Mouse (Mus musculus) bone marrow, adult 2 months (tissue): ENCODE data around the gene Samhd1. TPM values are rescaled to one million over a fixed set of nuclear protein-coding genes. Genes with fewer than 3 reads are reported as not detected.
A peak's percentile ranks its signal among the peaks of the same experiment; 100 is the strongest.

ENCODE experiments used
- H3K27ac ChIP-seq: fragments of 200-500 bp; 2 replicates; pipeline ENCODE4 v1.5.1; 2012; ENCODE audit warnings: low read depth, mild to moderate bottlenecking, control low read depth, inconsistent platforms, low read length; ENCODE audit not compliant: control insufficient read depth, poor library complexity, insufficient read depth
- H3K4me1 ChIP-seq: fragments of 200-500 bp; 2 replicates; pipeline ENCODE4 v1.6.1; 2011; ENCODE audit warnings: low read length; ENCODE audit not compliant: control insufficient read depth, insufficient read depth
- H3K4me3 ChIP-seq: fragments of 200-500 bp; replicated peaks from 2 replicates; pipeline ENCODE3; 2011; ENCODE audit warnings: mild to moderate bottlenecking, low read depth, low read length, control low read depth; ENCODE audit not compliant: control insufficient read depth
- CTCF ChIP-seq: fragments of 200-500 bp; IDR thresholded peaks from 2 replicates; pipeline ENCODE4 v1.5.1; 2011; ENCODE audit warnings: low read length, control low read depth; ENCODE audit not compliant: control insufficient read depth, insufficient read depth
- POLR2A ChIP-seq: fragments of 200-500 bp; IDR thresholded peaks from 2 replicates; pipeline ENCODE4 v1.6.1; 2011; ENCODE audit warnings: low read depth, mild to moderate bottlenecking, control low read depth, low read length, borderline replicate concordance; ENCODE audit not compliant: control insufficient read depth
- WGBS: fragments of 180-500 bp; shearing (Covaris S2); methylation state at CpG from one replicate; pipeline ENCODE4 v1.1.7; 2018; 5-methylcytosine and 5-hydroxymethylcytosine counted together
- polyA plus RNA-seq: library from polyadenylated mRNA; stranded (reverse); fragments of >200 nt; gene quantifications from 2 replicates; pipeline ENCODE4 v1.2.4, GENCODE M21; 2011; ENCODE audit warnings: low replicate concordance; ENCODE audit not compliant: missing spikeins, insufficient read depth, insufficient read length

Gene Samhd1
- polyA plus RNA-seq, 1 experiment = 113 TPM

- Histone ChIP-seq H3K4me3 (peak overlapping the region; percentile 73), H3K4me1 (peaks cover 5% of the 10 kb centered on the region)
- 60% methylated on average over 3 of the region's 3 CpGs for WGBS
Observed at GRCm38 (mm10) chr2:157132686-157133540, 2.2 kb downstream of the Samhd1 start.

DNA sequence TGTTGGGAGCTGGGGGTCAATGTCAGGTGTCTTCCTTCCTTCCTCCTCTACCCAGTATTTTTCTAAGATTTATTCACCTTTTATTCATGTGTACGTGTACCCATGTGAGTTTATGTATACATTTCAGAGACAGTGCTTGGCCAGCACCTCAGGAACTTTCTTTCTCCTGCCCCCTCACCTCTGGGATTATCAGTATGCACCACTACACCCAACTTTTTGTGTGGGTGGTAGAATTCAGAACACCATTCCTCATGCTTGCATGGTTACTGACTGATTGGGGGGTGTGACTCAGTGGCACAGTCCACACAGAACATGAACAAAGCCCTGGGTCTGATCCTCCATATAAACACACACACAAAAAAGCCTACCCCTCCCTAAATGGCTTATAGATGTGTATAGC lies 3.0 kb downstream of the Samhd1 start:
- no peak overlapping the region for H3K27ac ChIP-seq
- no peak for TF ChIP-seq CTCF
- TF ChIP-seq POLR2A = no peak
- H3K4me1 ChIP-seq = peaks cover 5% of the 10 kb centered on the region
- H3K4me3 ChIP-seq = peak overlapping the region; percentile 30
- WGBS = 68% methylated on average over 1 of the region's 1 CpGs

More at GRCm38 (mm10) chr2:157132686-157133540, 2.2 kb downstream of the Samhd1 start:
- TF ChIP-seq POLR2A = no peak
- no peak for TF ChIP-seq CTCF
- peak overlapping the region; percentile 79 for H3K27ac ChIP-seq

GRCm38 (mm10) chr2:157130813-157131514 lies 4.1 kb downstream of the Samhd1 start:
- TF ChIP-seq CTCF = no peak
- TF ChIP-seq POLR2A = no peak
- Histone ChIP-seq H3K4me1 (peaks cover 5% of the 10 kb centered on the region), H3K4me3 (peak overlapping the region; percentile 62), H3K27ac (peak overlapping the region; percentile 18; the same call in 1 of the 2 replicates)
- 26% methylated on average over 8 of the region's 8 CpGs for WGBS

- Histone ChIP-seq H3K27ac (peak overlapping the region; percentile 50), H3K4me1 (peaks cover 5% of the 10 kb centered on the region), H3K4me3 (peak overlapping the region; percentile 30)
- WGBS = under 1% methylated on average over 11 of the region's 11 CpGs
- TF ChIP-seq POLR2A = no peak
- TF ChIP-seq CTCF = no peak
Observed at GRCm38 (mm10) chr2:157129601-157130164, 5.4 kb downstream of the Samhd1 start.

DNA sequence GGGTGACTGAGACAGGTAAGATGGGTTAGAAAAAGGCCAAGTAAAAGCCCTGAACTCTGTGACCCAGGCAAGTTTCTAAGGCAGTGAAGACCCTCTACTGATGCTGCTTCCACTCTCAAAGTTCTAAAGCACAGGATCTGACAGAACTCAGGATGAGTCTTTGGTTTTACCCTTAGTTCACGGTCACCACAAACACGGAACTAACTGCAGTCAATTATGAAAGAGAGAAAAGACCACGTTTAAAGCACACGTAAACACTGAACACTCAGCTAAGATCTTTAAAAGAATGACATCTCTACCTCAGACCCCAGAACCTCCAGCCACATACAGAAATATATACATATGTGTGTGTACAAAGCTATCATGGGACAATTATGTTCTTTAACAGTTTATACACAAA lies 6.0 kb downstream of the Samhd1 start:
- no peak for TF ChIP-seq POLR2A
- no peak for TF ChIP-seq CTCF
- peaks cover 5% of the 10 kb centered on the region for H3K4me1 ChIP-seq
- H3K27ac ChIP-seq = no peak overlapping the region; the same call in 1 of the 2 replicates
- H3K4me3 ChIP-seq = peak overlapping the region; percentile 30
- WGBS = 7% methylated on average over 4 of the region's 4 CpGs

GRCm38 (mm10) chr2:157128072-157128471 lies 7.0 kb downstream of the Samhd1 start:
- Histone ChIP-seq H3K4me1 (peaks cover 3% of the 10 kb centered on the region), H3K27ac (no peak overlapping the region), H3K4me3 (no peak overlapping the region)
- WGBS = 45% methylated on average over 4 of the region's 4 CpGs
- TF ChIP-seq POLR2A (no peak), CTCF (peak; percentile 29; the same call in 1 of the 2 replicates)

- peaks cover 3% of the 10 kb centered on the region for H3K4me1 ChIP-seq
- no peak overlapping the region for H3K4me3 ChIP-seq
- H3K27ac ChIP-seq = no peak overlapping the region
- 84% methylated on average over 3 of the region's 3 CpGs for WGBS
- no peak for TF ChIP-seq POLR2A
- TF ChIP-seq CTCF = no peak
Observed at GRCm38 (mm10) chr2:157127370-157127769, 7.7 kb downstream of the Samhd1 start.

GRCm38 (mm10) chr2:157125246-157125645 lies 9.8 kb downstream of the Samhd1 start:
- no peak overlapping the region for H3K27ac ChIP-seq
- 78% methylated on average over 3 of the region's 3 CpGs for WGBS
- H3K4me1 ChIP-seq = peaks cover 1% of the 10 kb centered on the region; the same call in 1 of the 2 replicates
- TF ChIP-seq CTCF = no peak
- no peak for TF ChIP-seq POLR2A
- no peak overlapping the region for H3K4me3 ChIP-seq
